Mouse (Mus musculus) midbrain, embryonic 15.5 days (tissue): ENCODE data around the gene 4930404N11Rik. TPM values are rescaled to one million over a fixed set of nuclear protein-coding genes. Genes with fewer than 3 reads are reported as not detected.

Experiments used
- ATAC-seq: fragments of 200-750 bp; cut with Nextera tagmentation; replicated peaks from 2 replicates; pipeline ENCODE4 v1.8.0; 2017; ENCODE audit warnings: moderate TSS enrichment
- H3K27ac ChIP-seq: fragments of 300-500 bp; sonication (generic); 2 replicates; pipeline ENCODE4 v1.5.1; 2015; ENCODE audit warnings: mild to moderate bottlenecking, inconsistent platforms
- H3K27me3 ChIP-seq: fragments of 300-500 bp; sonication (generic); replicated peaks from 2 replicates; pipeline ENCODE4 v1.6.1; 2015; ENCODE audit warnings: inconsistent platforms
- H3K36me3 ChIP-seq: fragments of 300-500 bp; sonication (generic); replicated peaks from 2 replicates; pipeline ENCODE4 v1.6.1; 2015; ENCODE audit warnings: inconsistent platforms
- H3K4me1 ChIP-seq: fragments of 300-500 bp; sonication (generic); 2 replicates; pipeline ENCODE4 v1.6.1; 2015; ENCODE audit warnings: inconsistent platforms
- H3K4me2 ChIP-seq: fragments of 300-500 bp; sonication (generic); 2 replicates; pipeline ENCODE4 v1.6.1; 2015; ENCODE audit warnings: inconsistent platforms, mild to moderate bottlenecking, moderate library complexity
- H3K4me3 ChIP-seq: fragments of 300-500 bp; sonication (generic); 2 replicates; pipeline ENCODE4 v1.5.1; 2015; ENCODE audit warnings: mild to moderate bottlenecking, inconsistent platforms
- H3K9ac ChIP-seq: fragments of 300-500 bp; sonication (generic); 2 replicates; pipeline ENCODE4 v1.6.1; 2015; ENCODE audit warnings: mild to moderate bottlenecking, inconsistent platforms
- H3K9me3 ChIP-seq: fragments of 300-500 bp; sonication (generic); 2 replicates; pipeline ENCODE4 v1.6.1; 2016; ENCODE audit warnings: inconsistent platforms
- WGBS: fragments of 180-500 bp; shearing (Covaris S2); methylation state at CpG from one replicate; pipeline ENCODE4 v1.1.7; 2015; ENCODE audit warnings: mixed read lengths; 5-methylcytosine and 5-hydroxymethylcytosine counted together
- polyA plus RNA-seq: library from polyadenylated mRNA; unstranded; fragments of >200 nt; fragmentation: Nextera tagmentation; extraction: Ambion mirVana; gene quantifications from 2 replicates; pipeline ENCODE4 v1.2.1, GENCODE M21; 2015

The 4930404N11Rik gene
- polyA plus RNA-seq, 1 experiment from 2014 or later, result 1.1 TPM

DNA sequence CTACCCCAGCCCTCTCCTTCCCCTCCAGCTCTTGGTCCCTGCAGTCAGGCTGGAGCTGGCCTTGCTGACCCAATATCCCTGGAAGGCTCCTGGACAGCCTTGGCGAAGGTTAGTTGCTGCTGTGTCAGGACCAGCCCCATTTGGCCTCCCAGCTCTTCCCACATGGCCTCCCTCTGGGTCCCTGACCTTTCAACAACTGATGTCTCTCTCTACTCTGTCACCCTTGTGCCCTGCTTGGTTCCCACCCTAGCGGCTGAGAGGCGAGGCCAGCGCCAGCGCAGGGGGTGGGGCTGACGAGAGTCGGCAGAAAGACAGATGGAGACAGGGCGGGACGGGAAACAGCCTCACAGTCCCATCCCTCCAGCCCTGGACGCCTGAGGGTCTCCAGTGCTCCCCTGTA is 37.2 kb downstream of the 4930404N11Rik start, which contains the start of gene Tbxa2r:
Gene Tbxa2r (plus strand): TSS at position 346 of the 400 bp plus-strand sequence.
- no peak for ATAC-seq
- no peak within 1 kb of the TSS for H3K27ac ChIP-seq
- peaks cover 28% of the 10 kb centered on the region for H3K36me3 ChIP-seq
- WGBS, result 11% methylated on average over 10 of the region's 10 CpGs
- no peak within 1 kb of the TSS for H3K4me2 ChIP-seq
- no peaks in the 10 kb centered on the region for H3K9me3 ChIP-seq
- no peak within 1 kb of the TSS for H3K4me3 ChIP-seq
- H3K4me1 ChIP-seq, result no peaks in the 10 kb centered on the region
- H3K9ac ChIP-seq, result no peak within 1 kb of the TSS
- H3K27me3 ChIP-seq, result peaks cover 17% of the 10 kb centered on the region

GRCm38 (mm10) chr10:81327959-81328358 is 37.7 kb downstream of the 4930404N11Rik start:
- no peak overlapping the region for H3K9ac ChIP-seq
- H3K9me3 ChIP-seq, result no peaks in the 10 kb centered on the region
- no peak for ATAC-seq
- 68% methylated on average over 2 of the region's 2 CpGs for WGBS
- H3K4me1 ChIP-seq, result no peaks in the 10 kb centered on the region
- H3K4me2 ChIP-seq, result no peak overlapping the region
- H3K27ac ChIP-seq, result no peak overlapping the region
- H3K27me3 ChIP-seq, result peaks cover 13% of the 10 kb centered on the region
- peaks cover 31% of the 10 kb centered on the region for H3K36me3 ChIP-seq
- H3K4me3 ChIP-seq, result no peak overlapping the region

GRCm38 (mm10) chr10:81326858-81327257 is 38.8 kb downstream of the 4930404N11Rik start:
- Histone ChIP-seq H3K27me3 (0 out of 2 replicates have a peak, but pooled peaks cover 3% of the 10 kb centered on the region), H3K27ac (no peak overlapping the region), H3K4me3 (no peak overlapping the region), H3K36me3 (peaks cover 33% of the 10 kb centered on the region), H3K4me2 (no peak overlapping the region), H3K9ac (no peak overlapping the region), H3K9me3 (no peaks in the 10 kb centered on the region), H3K4me1 (peaks cover 7% of the 10 kb centered on the region)
- no peak for ATAC-seq
- WGBS, result 89% methylated on average over 6 of the region's 6 CpGs

DNA sequence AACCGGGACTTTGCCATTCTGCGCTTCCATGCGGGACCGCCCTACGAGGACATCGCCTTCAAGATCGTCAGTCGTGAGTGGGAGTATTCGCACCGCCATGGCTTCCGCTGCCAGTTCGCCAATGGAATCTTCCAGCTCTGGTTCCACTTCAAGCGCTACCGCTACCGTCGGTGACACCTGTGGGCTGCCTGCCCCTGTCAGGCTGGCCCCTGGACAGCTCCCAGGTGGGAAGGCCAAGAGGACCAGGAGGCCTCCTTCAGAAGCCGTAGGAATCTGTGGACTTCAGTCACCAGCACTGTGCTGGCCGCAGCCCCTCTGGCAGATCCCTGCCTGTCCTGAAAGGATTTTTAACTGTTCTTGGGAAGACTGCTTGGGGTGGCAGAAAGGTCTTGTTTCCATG is 39.8 kb downstream of the 4930404N11Rik start:
- ATAC-seq, result no peak
- WGBS, result 94% methylated on average over 18 of the region's 18 CpGs
- no peak overlapping the region for H3K9ac ChIP-seq
- peaks cover 33% of the 10 kb centered on the region for H3K36me3 ChIP-seq
- no peak overlapping the region for H3K27ac ChIP-seq
- H3K4me1 ChIP-seq, result peaks cover 11% of the 10 kb centered on the region
- H3K27me3 ChIP-seq, result no peaks in the 10 kb centered on the region
- no peaks in the 10 kb centered on the region for H3K9me3 ChIP-seq
- no peak overlapping the region for H3K4me3 ChIP-seq
- H3K4me2 ChIP-seq, result no peak overlapping the region

DNA sequence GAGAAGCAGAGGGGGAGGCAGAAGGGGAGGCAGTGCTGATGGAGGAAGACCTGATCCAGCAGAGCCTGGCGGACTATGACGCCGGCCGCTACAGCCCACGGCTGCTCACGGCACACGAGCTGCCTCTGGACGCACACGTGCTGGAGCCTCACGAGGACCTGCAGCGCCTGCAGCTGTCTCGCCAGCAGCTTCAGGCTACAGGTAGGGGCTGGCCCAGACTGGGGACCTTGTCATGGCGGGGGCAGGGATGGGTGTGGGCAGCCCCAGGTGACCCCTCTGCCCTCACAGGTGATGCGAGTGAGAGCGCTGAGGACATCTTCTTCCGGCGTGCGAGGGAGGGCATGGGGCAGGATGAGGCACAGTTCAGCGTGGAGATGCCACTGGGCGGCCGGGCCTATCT is 40.4 kb downstream of the 4930404N11Rik start:
- Histone ChIP-seq H3K4me2 (no peak overlapping the region), H3K4me3 (no peak overlapping the region), H3K4me1 (peaks cover 11% of the 10 kb centered on the region), H3K27me3 (no peaks in the 10 kb centered on the region), H3K27ac (no peak overlapping the region), H3K9ac (no peak overlapping the region), H3K9me3 (no peaks in the 10 kb centered on the region), H3K36me3 (peaks cover 33% of the 10 kb centered on the region)
- ATAC-seq, result no peak
- WGBS, result 95% methylated on average over 21 of the region's 21 CpGs

DNA sequence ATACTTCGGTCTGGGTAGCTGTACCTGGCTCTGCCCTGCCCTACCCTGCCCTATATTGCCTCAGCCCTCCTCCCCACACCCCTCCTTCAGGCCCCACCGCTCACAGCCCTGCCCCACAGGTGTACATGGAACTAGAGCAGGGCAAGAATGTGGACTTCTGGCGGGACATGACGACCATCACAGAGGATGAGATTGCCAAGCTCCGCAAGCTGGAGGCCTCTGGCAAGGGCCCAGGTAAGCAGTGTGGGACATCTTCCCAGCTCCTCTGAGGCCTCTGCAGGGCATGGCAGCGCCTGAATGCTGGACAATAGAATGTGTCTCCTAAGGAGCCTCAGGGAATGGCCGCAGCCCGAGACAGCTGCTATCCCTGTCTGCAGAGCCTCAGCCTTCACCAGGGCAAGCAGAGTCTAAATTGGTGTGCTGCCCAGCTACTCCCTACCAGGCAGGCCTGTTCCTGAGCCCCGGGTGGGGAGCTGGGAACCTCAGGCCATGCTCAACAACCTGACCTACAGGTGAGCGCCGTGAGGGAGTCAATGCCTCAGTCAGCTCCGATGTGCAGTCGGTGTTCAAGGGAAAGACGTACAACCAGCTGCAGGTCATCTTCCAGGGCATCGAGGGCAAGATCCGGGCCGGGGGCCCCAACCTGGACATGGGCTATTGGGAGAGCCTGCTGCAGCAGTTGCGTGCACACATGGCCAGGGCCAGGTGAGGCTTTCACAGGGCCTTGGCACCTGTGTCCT is 41.7 kb downstream of the 4930404N11Rik start:
- peaks cover 33% of the 10 kb centered on the region for H3K36me3 ChIP-seq
- H3K27me3 ChIP-seq, result no peaks in the 10 kb centered on the region
- no peaks in the 10 kb centered on the region for H3K9me3 ChIP-seq
- H3K9ac ChIP-seq, result no peak overlapping the region
- whole genome bisulfite sequencing, result 94% methylated on average over 18 of the region's 18 CpGs
- H3K4me2 ChIP-seq, result no peak overlapping the region
- no peak overlapping the region for H3K27ac ChIP-seq
- peaks cover 22% of the 10 kb centered on the region for H3K4me1 ChIP-seq
- ATAC-seq, result no peak
- no peak overlapping the region for H3K4me3 ChIP-seq

GRCm38 (mm10) chr10:81323141-81323775 is 42.4 kb downstream of the 4930404N11Rik start:
- no peak for ATAC-seq
- H3K27me3 ChIP-seq, result no peaks in the 10 kb centered on the region
- H3K4me3 ChIP-seq, result no peak overlapping the region
- H3K9ac ChIP-seq, result no peak overlapping the region
- H3K27ac ChIP-seq, result no peak overlapping the region
- peaks cover 34% of the 10 kb centered on the region for H3K36me3 ChIP-seq
- peaks cover 23% of the 10 kb centered on the region for H3K4me1 ChIP-seq
- no peak overlapping the region for H3K4me2 ChIP-seq
- 91% methylated on average over 23 of the region's 23 CpGs for WGBS
- no peaks in the 10 kb centered on the region for H3K9me3 ChIP-seq

GRCm38 (mm10) chr10:81322444-81322843 is 43.2 kb downstream of the 4930404N11Rik start:
- Histone ChIP-seq H3K9me3 (no peaks in the 10 kb centered on the region), H3K27me3 (no peaks in the 10 kb centered on the region), H3K9ac (no peak overlapping the region), H3K36me3 (peaks cover 40% of the 10 kb centered on the region), H3K4me2 (peak overlapping the region; percentile 79; the same call in 1 of the 2 replicates), H3K27ac (no peak overlapping the region), H3K4me3 (no peak overlapping the region), H3K4me1 (peaks cover 23% of the 10 kb centered on the region)
- WGBS, result 95% methylated on average over 27 of the region's 27 CpGs
- ATAC-seq, result no peak

- H3K36me3 ChIP-seq, result peaks cover 40% of the 10 kb centered on the region
- peak overlapping the region; percentile 77 for H3K4me3 ChIP-seq
- 0 out of 2 replicates have a peak, but pooled peaks have one; percentile 1 for ATAC-seq
- WGBS, result 3% methylated on average over 20 of the region's 20 CpGs
- H3K4me1 ChIP-seq, result peaks cover 23% of the 10 kb centered on the region
- H3K27ac ChIP-seq, result peak overlapping the region; percentile 90
- no peaks in the 10 kb centered on the region for H3K27me3 ChIP-seq
- H3K4me2 ChIP-seq, result peak overlapping the region; percentile 79
- H3K9ac ChIP-seq, result peak overlapping the region; percentile 67
- no peaks in the 10 kb centered on the region for H3K9me3 ChIP-seq
Measured at GRCm38 (mm10) chr10:81321436-81321835, 44.2 kb downstream of the 4930404N11Rik start.

GRCm38 (mm10) chr10:81320550-81321347 is 44.9 kb downstream of the 4930404N11Rik start, which contains the start of gene Cactin:
Gene Cactin (plus strand): TSS chr10:81321103.
- WGBS, result under 1% methylated on average over 68 of the region's 68 CpGs
- peak; percentile 93 for ATAC-seq

GRCm38 (mm10) chr10:81319741-81320549 is 45.7 kb downstream of the 4930404N11Rik start:
- H3K9me3 ChIP-seq, result no peaks in the 10 kb centered on the region
- under 1% methylated on average over 38 of the region's 38 CpGs for WGBS
- H3K4me1 ChIP-seq, result peaks cover 23% of the 10 kb centered on the region
- H3K4me2 ChIP-seq, result peak overlapping the region; percentile 79
- ATAC-seq, result peak; percentile 57
- H3K4me3 ChIP-seq, result peak overlapping the region; percentile 77
- peak overlapping the region; percentile 90 for H3K27ac ChIP-seq
- peaks cover 39% of the 10 kb centered on the region for H3K36me3 ChIP-seq
- peak overlapping the region; percentile 36 for H3K9ac ChIP-seq
- H3K27me3 ChIP-seq, result no peaks in the 10 kb centered on the region

More at GRCm38 (mm10) chr10:81320550-81321347, 44.9 kb downstream of the 4930404N11Rik start, which contains the start of gene Cactin:
- peaks cover 38% of the 10 kb centered on the region for H3K36me3 ChIP-seq
- H3K4me3 ChIP-seq, result peak within 1 kb of the TSS; percentile 77
- peaks cover 23% of the 10 kb centered on the region for H3K4me1 ChIP-seq
- peak within 1 kb of the TSS; percentile 90 for H3K27ac ChIP-seq
- peak within 1 kb of the TSS; percentile 79 for H3K4me2 ChIP-seq
- H3K9ac ChIP-seq, result peak within 1 kb of the TSS; percentile 67
- H3K27me3 ChIP-seq, result no peaks in the 10 kb centered on the region
- H3K9me3 ChIP-seq, result no peaks in the 10 kb centered on the region
